Mouse (Mus musculus): Measurements from ENCODE around the gene Limch1. TPM values are rescaled to one million over a fixed set of nuclear protein-coding genes. Genes with fewer than 3 reads are reported as not detected.

The Limch1 gene
- total and polyA plus RNA-seq, 3 experiments = 0.05 TPM; not detected in 2

DNA sequence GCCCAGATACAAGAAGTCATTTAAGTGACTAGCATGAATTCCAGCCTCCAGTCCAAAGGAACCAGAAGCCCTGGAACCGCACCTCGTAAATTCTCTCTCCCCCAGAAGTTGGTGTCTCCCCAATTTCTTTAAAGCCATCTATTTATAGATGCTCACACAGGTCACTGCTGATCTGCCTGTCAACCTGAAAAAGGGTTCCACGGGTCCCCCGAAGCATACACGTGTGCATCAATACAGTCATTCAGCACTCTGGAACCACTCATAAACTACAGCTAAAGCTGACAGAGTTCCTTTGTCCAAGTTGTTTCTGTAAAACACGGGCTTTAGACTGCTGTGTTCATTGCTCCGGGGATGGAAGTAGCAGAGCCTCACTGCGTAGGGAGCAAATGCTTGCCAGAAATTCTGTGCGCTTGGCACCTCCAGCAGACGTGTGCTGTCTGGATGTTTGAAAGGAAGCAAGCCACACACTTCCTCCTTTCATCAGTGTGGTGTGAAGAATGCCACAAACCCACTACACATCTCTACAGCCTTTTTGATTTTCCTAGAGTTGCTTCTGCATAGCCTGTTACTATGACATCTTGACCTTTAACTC, 278.9 kb downstream of the Limch1 start:
- Histone ChIP-seq H3K27ac (ENCODE audit: insufficient read depth, low read depth) (no peak overlapping the region), H3K9me3 (replicated peaks; ENCODE audit: low read length) (no peaks in the 10 kb centered on the region), H3K4me3 (replicated peaks in 1 of 3; ENCODE audit: low read depth in 2 of 3, low read length in 2 of 3, poor library complexity in 1 of 3) (no peak overlapping the region), H3K79me2 (replicated peaks; ENCODE audit: control insufficient read depth, extremely low read depth, insufficient read depth, poor library complexity, severe bottlenecking) (no peaks in the 10 kb centered on the region), H3K36me3 (replicated peaks in 1 of 2; ENCODE audit: control insufficient read depth in 1 of 2, insufficient read depth in 1 of 2, low read length in 1 of 2) (no peaks in the 10 kb centered on the region), H3K4me1 (ENCODE audit: control insufficient read depth in 1 of 2, insufficient read depth in 2 of 2) (0 out of 4 replicates have a peak, but pooled peaks cover 0 to 3% of the 10 kb centered on the region in 2 experiments), H3K4me2 (ENCODE audit: insufficient read depth, low read depth, poor library complexity, severe bottlenecking) (no peak overlapping the region), H3K27me3 (replicated peaks) (no peaks in the 10 kb centered on the region), H3K9ac (ENCODE audit: insufficient read depth, low read depth) (no peak overlapping the region)
- dilution Hi-C loops (cut with MboI; ENCODE audit: extremely low pct_ligation_motif_present, extremely low pct_unique_long_range_greater_than_20kb, low sequenced_read_pairs) (no loop called here), in situ Hi-C loops (cut with MboI; ENCODE audit: low pct_ligation_motif_present, low pct_unique_long_range_greater_than_20kb, low sequenced_read_pairs) (no loop called here)
- TF ChIP-seq PAX5 (IDR thresholded peaks at IDR 0.05; ENCODE audit: low read length) (no peak), MAX (IDR thresholded peaks at IDR 0.05; ENCODE audit: low read length) (no peak), MAFK (IDR thresholded peaks at IDR 0.05; ENCODE audit: insufficient replicate concordance, low read length) (no peak), SIN3A (IDR thresholded peaks at IDR 0.05; ENCODE audit: low read length) (no peak), CHD1 (IDR thresholded peaks at IDR 0.05; ENCODE audit: low read depth, low read length) (no peak), ZKSCAN1 (IDR thresholded peaks at IDR 0.05; ENCODE audit: borderline replicate concordance, low read depth, low read length) (no peak)
- no peak for DNase-seq (ENCODE audit: extremely low read depth)

DNA sequence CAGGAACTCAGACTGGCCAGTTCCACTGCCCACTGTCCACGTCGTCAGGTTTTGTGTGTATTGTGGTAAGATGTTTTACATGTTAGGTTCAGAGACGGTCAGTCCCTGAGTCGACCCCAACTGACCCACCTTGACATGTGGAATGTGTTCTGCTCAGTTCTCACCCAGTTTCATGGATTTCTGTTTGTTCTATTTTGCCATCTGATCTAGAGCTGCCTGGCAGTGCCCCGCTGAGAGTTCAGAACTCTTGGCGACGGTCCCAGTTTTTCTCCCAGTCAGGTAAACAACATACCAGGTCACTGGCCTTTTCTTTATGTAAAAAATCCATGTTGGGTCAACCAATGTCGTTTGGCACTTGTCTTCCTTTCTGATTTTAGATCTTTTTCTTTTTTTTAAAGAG, 279.5 kb downstream of the Limch1 start:
- Histone ChIP-seq H3K27me3 (replicated peaks) (no peaks in the 10 kb centered on the region), H3K9me3 (replicated peaks; ENCODE audit: low read length) (no peaks in the 10 kb centered on the region), H3K4me1 (ENCODE audit: control insufficient read depth in 1 of 2, insufficient read depth in 2 of 2) (0 out of 4 replicates have a peak, but pooled peaks cover 0 to 3% of the 10 kb centered on the region in 2 experiments), H3K79me2 (replicated peaks; ENCODE audit: control insufficient read depth, extremely low read depth, insufficient read depth, poor library complexity, severe bottlenecking) (no peaks in the 10 kb centered on the region), H3K9ac (ENCODE audit: insufficient read depth, low read depth) (no peak overlapping the region), H3K36me3 (replicated peaks in 1 of 2; ENCODE audit: control insufficient read depth in 1 of 2, insufficient read depth in 1 of 2, low read length in 1 of 2) (no peaks in the 10 kb centered on the region), H3K4me2 (ENCODE audit: insufficient read depth, low read depth, poor library complexity, severe bottlenecking) (no peak overlapping the region), H3K4me3 (replicated peaks in 1 of 3; ENCODE audit: low read depth in 2 of 3, low read length in 2 of 3, poor library complexity in 1 of 3) (no peak overlapping the region), H3K27ac (ENCODE audit: insufficient read depth, low read depth) (no peak overlapping the region)
- in situ Hi-C loops (cut with MboI; ENCODE audit: low pct_ligation_motif_present, low pct_unique_long_range_greater_than_20kb, low sequenced_read_pairs) = no loop called here
- dilution Hi-C loops (cut with MboI; ENCODE audit: extremely low pct_ligation_motif_present, extremely low pct_unique_long_range_greater_than_20kb, low sequenced_read_pairs) = no loop called here
- no peak for TF ChIP-seq ZC3H11A (IDR thresholded peaks at IDR 0.05; ENCODE audit: low read depth, low read length)
- TF ChIP-seq MYC (IDR thresholded peaks at IDR 0.05; ENCODE audit: low read depth, low read length) = no peak
- no peak for TF ChIP-seq NRF1 (IDR thresholded peaks at IDR 0.05; ENCODE audit: low read depth, low read length)
- TF ChIP-seq UBTF (IDR thresholded peaks at IDR 0.05; ENCODE audit: low read depth, low read length) = no peak
- no peak for TF ChIP-seq USF2 (conservative IDR thresholded peaks at IDR 0.05; ENCODE audit: low read depth, low read length)
- no peak for TF ChIP-seq HCFC1 (IDR thresholded peaks at IDR 0.05; ENCODE audit: low read depth, low read length)
- no peak for TF ChIP-seq SIN3A (IDR thresholded peaks at IDR 0.05; ENCODE audit: low read length)
- TF ChIP-seq NELFE (IDR thresholded peaks at IDR 0.05; ENCODE audit: low read depth, low read length) = no peak
- no peak for TF ChIP-seq USF1 (IDR thresholded peaks at IDR 0.05; ENCODE audit: low read depth, low read length)
- TF ChIP-seq ZKSCAN1 (IDR thresholded peaks at IDR 0.05; ENCODE audit: borderline replicate concordance, low read depth, low read length) = no peak
- no peak for TF ChIP-seq POLR2A (IDR thresholded peaks at IDR 0.05; ENCODE audit: low read depth, low read length)
- TF ChIP-seq TCF12 (IDR thresholded peaks at IDR 0.05; ENCODE audit: low read depth, low read length) = no peak
- TF ChIP-seq PAX5 (IDR thresholded peaks at IDR 0.05; ENCODE audit: low read length) = no peak
- TF ChIP-seq CTCF (conservative IDR thresholded peaks at IDR 0.05 in 1 of 2, IDR thresholded peaks at IDR 0.05 in 1 of 2; ENCODE audit: low read depth in 2 of 2, low read length in 2 of 2) = no peak
- TF ChIP-seq ELF1 (IDR thresholded peaks at IDR 0.05; ENCODE audit: low read depth, low read length) = no peak
- no peak for TF ChIP-seq KAT2A (IDR thresholded peaks at IDR 0.05; ENCODE audit: insufficient replicate concordance, low read length)
- no peak for TF ChIP-seq MEF2A (IDR thresholded peaks at IDR 0.05; ENCODE audit: borderline replicate concordance, low read depth, low read length)
- no peak for TF ChIP-seq RCOR1 (conservative IDR thresholded peaks at IDR 0.05; ENCODE audit: low read depth, low read length)
- DNase-seq (ENCODE audit: extremely low read depth) = no peak
